Mouse (Mus musculus): ENCODE measurements around the gene Dicer1. TPM values are rescaled to one million over a fixed set of nuclear protein-coding genes. Genes with fewer than 3 reads are reported as not detected.

Gene Dicer1
- total RNA-seq (2021), result 10 to 100 TPM; 20.5 to 21.6 TPM
- long read RNA-seq, experiment 1, partial matches to known transcripts, result 1 of 3 reads
- long read RNA-seq, experiment 1, other reads (novel, unspliced or antisense), result 2 of 3 reads
- long read RNA-seq, experiment 2, partial matches to known transcripts, result 0 of 1 reads
- long read RNA-seq, experiment 2, other reads (novel, unspliced or antisense), result 1 of 1 reads

- peak; percentile 98 to 100 for DNase-seq
These were observed at the start of gene Dicer1 for GRCm38 (mm10) chr12:104751814-104752765. Gene Dicer1, minus strand, starts transcription at chr12:104751952.

GRCm38 (mm10) chr12:104799365-104799764 lies 47.6 kb upstream of the Dicer1 start:
- DNase-seq, result no peak

GRCm38 (mm10) chr12:104797905-104798304 lies 46.2 kb upstream of the Dicer1 start:
- DNase-seq, result no peak

DNA sequence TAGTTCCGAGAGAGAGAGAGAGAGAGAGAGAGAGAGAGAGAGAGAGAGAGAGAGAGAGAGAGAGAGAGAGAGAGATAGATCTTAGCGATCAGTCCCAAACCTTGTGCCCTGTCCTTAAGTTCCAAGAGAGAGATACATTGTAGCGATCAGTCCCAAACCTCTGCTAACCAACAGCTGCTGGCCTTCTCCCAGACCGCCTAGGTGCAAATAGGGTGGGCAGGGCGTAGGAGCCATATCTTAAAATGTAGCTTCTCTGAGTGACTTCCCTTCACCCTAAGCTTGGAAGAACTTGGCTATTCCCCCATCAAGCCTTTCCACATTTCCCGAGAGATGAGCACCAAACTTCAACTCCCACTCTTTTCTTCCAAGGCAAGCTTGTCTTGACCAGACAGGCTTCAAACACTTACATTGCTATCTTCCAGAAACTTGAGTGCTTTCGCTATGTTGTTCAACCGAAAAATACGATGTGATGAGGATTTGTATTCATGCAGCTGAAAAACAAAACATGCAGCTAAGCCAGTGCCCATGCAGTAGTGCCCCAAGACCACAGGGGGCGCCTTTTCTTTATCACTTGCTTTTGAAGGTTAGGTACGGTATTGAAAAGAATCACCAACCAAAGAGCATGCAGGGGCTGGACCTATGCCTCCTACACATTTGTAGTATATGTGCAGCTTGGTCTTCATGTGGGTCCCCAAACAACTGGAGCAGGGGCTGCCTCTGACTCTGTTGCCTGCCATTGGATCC lies 45.1 kb upstream of the Dicer1 start:
- DNase-seq, result no peak

DNA sequence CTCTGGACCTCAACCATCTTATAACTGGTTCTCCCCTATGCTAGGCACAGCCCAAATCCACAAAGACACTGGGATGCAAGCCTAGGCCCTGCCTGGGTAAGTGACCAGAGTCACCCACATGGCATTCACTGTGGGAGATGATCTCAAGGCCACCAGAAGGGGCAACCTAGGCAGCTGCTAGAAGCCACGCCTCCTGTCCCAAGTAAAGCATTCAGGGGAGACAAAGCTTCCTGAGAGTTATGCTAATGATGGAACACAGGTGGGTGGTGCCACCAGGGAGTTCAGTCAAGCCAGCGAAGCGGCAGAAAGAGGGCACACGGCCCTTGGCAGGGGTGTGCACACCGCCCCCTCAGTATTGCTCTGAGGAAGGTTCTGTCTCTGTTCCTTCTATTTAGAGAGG lies 43.2 kb upstream of the Dicer1 start:
- DNase-seq, result no peak

GRCm38 (mm10) chr12:104793486-104793885 lies 41.7 kb upstream of the Dicer1 start:
- DNase-seq, result no peak

DNA sequence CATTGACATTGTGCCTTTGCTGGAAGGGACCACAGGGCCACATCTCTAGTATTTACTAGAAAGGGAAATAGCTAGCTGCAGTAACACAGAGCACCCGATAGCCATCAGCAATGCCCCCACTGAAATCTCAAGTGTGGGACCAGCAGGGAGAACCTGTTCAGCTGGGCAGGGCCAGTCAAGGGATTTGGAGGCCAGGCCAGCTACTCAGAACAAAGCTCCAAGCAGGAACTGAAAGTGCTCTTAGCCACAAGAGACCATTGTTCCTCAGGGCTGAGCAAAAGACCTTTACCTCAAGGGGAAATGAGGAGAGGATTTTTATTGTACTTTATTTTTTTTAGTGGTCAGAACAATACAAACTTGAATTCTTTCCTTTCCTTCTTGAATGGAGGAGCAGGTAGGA lies 25.9 kb upstream of the Dicer1 start:
- no peak for DNase-seq

GRCm38 (mm10) chr12:104771941-104772340 lies 20.2 kb upstream of the Dicer1 start:
- peak in 1 of 2 experiments; percentile 30 for DNase-seq

- DNase-seq, result no peak
These were observed 17.5 kb upstream of the Dicer1 start for GRCm38 (mm10) chr12:104769201-104769785.

GRCm38 (mm10) chr12:104767183-104767582 lies 15.4 kb upstream of the Dicer1 start:
- DNase-seq, result no peak

DNA sequence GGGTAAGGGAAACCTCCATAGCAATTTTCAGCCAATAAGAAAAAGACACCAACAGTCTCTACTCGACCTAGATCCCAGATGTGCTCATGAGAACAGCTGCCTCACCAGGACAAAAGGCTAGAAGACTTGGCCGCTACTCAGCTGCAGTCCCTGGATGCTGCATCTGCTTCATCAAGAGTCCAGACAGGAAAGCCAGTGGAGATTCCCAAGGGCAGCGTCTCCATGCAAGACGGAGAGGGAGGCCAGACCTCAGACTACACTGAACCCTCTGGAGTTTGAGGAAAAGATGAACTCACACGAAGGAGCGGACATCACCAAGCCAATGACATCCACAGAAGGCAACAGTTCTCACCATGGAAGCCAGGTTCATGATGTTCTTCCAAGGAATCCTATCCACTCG lies 14.0 kb upstream of the Dicer1 start:
- peak; percentile 41 to 77 for DNase-seq

DNA sequence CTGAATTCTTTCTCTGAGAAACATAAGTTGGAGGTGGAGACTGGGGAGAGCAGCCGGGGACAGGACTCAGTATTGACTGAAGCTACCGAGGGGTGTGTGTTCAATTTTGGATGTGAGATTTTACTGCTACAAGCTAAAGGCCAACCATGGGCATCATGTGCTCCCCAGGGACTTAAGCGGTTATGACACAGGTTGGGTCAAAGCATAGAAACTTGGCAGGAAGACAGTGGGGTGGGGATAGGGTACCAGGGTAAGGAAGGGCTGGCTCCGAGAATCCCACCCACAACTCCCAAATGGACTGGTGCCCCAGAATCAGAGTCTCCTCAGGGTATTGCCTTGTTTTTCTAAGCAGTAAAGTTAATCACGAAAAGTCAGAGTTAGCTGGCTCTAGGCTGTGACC lies 13.4 kb upstream of the Dicer1 start:
- DNase-seq, result peak; percentile 30 to 33

- DNase-seq, result no peak
These were observed 12.2 kb upstream of the Dicer1 start for GRCm38 (mm10) chr12:104763918-104764317.

GRCm38 (mm10) chr12:104761411-104761810 lies 9.7 kb upstream of the Dicer1 start:
- no peak for DNase-seq

- DNase-seq, result no peak
These were observed 6.3 kb upstream of the Dicer1 start for GRCm38 (mm10) chr12:104758066-104758465.

GRCm38 (mm10) chr12:104753686-104754085 lies 1.9 kb upstream of the Dicer1 start:
- DNase-seq, result no peak

- DNase-seq, result peak; percentile 34 to 60
These were observed 380 bp downstream of the Dicer1 start for GRCm38 (mm10) chr12:104751331-104751813.

GRCm38 (mm10) chr12:104748946-104749345 lies 2.8 kb downstream of the Dicer1 start:
- no peak for DNase-seq

- no peak for DNase-seq
These were observed 4.5 kb downstream of the Dicer1 start for GRCm38 (mm10) chr12:104747252-104747651.

DNA sequence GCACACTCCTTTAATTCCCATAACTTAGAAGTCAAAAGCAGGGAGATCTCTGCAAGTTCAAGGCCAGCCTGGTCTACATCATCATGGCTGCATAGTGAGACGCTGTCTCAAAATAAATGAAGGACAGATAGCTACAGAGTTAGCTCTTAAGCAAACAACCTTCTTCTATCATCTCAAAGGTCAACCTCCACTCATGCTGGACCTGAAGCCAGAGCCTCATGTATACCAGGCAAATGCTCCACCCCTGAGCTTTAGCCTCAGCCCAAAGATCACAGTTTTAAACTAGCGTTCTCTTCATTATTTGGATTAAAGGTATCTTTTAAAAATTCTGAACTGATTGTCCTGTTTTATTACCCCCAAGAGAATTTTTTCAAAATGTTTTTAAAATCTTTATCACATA lies 5.2 kb downstream of the Dicer1 start:
- no peak for DNase-seq

- DNase-seq, result no peak
These were observed 8.1 kb downstream of the Dicer1 start for GRCm38 (mm10) chr12:104743687-104744086.

GRCm38 (mm10) chr12:104742247-104742646 lies 9.5 kb downstream of the Dicer1 start:
- DNase-seq, result peak in 1 of 2 experiments; percentile 40

Measured in heart, adult 18-20 months (tissue).